In the genomic region with DNA sequence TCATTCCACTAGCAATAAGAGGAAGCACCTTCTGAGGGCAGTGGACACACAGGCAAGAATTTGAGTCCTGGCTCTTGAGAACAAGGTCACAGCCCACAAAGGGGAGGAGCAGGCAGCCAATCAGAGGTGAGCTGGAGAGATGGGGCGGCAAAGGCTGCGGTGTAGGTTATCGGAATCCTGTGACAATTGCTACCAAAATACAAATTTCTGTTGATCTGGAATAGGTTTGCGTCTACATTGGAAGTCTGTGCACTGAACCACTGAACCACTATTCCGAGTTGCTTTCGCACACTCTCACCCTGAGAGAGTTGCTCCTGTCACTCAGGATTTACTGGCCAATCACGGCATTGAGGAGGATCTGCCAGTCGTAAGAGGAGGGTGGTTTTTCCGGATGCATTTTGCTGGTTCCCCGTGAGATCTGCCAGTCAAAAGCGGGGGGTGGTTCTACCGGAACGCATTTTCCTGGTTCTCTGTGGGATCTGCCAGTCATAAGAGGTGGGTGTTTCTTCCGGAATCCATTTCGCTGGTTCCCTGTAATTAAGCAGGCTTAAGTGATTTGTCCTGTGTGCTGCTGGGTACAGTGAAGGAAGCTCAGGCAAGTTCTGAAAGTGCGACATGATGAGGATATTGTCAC, we compare ENCODE assay signal across 8 mouse cellular contexts. TPM values are rescaled to one million over a fixed set of nuclear protein-coding genes. Genes with fewer than 3 reads are reported as not detected.
DNase-seq lines count a peak whose midpoint lies in the region; ATAC-seq and TF ChIP-seq lines count a peak whose summit lies in the region.
"Not testable (repeated sequence)": the region's sequence is repeated elsewhere in the genome, so short reads cannot be mapped to it uniquely, and the experiment has no call there.

No protein-coding gene starts in this region.

- peak overlapping the region; percentile 52 for H3K4me2 ChIP-seq in forebrain, postnatal 0 days (ENCODE audit: low read depth)
- H3K4me2 ChIP-seq in lung, embryonic 15.5 days: peak overlapping the region; percentile 53

- H3K4me3 ChIP-seq in MEL (ENCODE audit: control insufficient read depth in 1 of 2, insufficient read depth in 1 of 2, low read depth in 2 of 2, low read length in 2 of 2): peak overlapping the region; percentile 58 to 77
- H3K4me3 ChIP-seq in cerebellum, adult 2 months (replicated peaks; ENCODE audit: insufficient read depth, low read depth, low read length): peak overlapping the region; percentile 62
- peak overlapping the region; percentile 44 for H3K4me3 ChIP-seq in forebrain, postnatal 0 days (ENCODE audit: low read depth, low read length)
- H3K4me3 ChIP-seq in lung, embryonic 15.5 days: peak overlapping the region; percentile 52

- 4% methylated on average over 16 of the region's 16 CpGs for WGBS in cerebellum, adult 2 months
- WGBS in forebrain, postnatal 0 days: 4% methylated on average over 16 of the region's 16 CpGs
- WGBS in lung, embryonic 15.5 days: 2% methylated on average over 16 of the region's 16 CpGs

- not testable (repeated sequence) for H3K79me2 ChIP-seq in MEL (ENCODE audit: control insufficient read depth, insufficient read depth, low read length, poor library complexity)

- peak; percentile 99 for DNase-seq in MEL (ENCODE audit: low read depth, low spot score)
- peak; percentile 80 to 90 for DNase-seq in cerebellum, adult 2 months
- DNase-seq in forebrain, postnatal 0 days: peak; percentile 95
- peak; percentile 85 for DNase-seq in heart, postnatal 4 days
- peak; percentile 80 to 90 for DNase-seq in layer of hippocampus, adult 8-10 months (ENCODE audit: low spot score in 2 of 2)
- peak; percentile 84 for DNase-seq in ovary, adult 18-20 months (ENCODE audit: low spot score)
- peak; percentile 92 for DNase-seq in thymus, postnatal 0 days (ENCODE audit: low spot score)

- H3K27ac ChIP-seq in MEL (ENCODE audit: control insufficient read depth, low read depth, low read length): peak overlapping the region; percentile 59
- not testable (repeated sequence) for H3K27ac ChIP-seq in cerebellum, adult 2 months (ENCODE audit: insufficient read depth, low read length); forebrain, postnatal 0 days (ENCODE audit: low read depth, low read length)
- peak overlapping the region; percentile 41; the same call in 1 of the 2 replicates for H3K27ac ChIP-seq in lung, embryonic 15.5 days

- peak; percentile 100 for ATAC-seq in forebrain, postnatal 0 days
- ATAC-seq in lung, embryonic 15.5 days (ENCODE audit: borderline replicate concordance, extremely low read depth, low FRiP score, low TSS enrichment): peak; percentile 100

- not testable (repeated sequence) for TF ChIP-seq EP300 in MEL (IDR thresholded peaks at IDR 0.05; ENCODE audit: low read depth in 1 of 2, low read length in 2 of 2)

- H3K4me1 ChIP-seq in MEL (ENCODE audit: control insufficient read depth in 1 of 2, insufficient read depth in 2 of 2, low read length in 2 of 2); cerebellum, adult 2 months (ENCODE audit: control insufficient read depth, insufficient read depth, low read length); forebrain, postnatal 0 days (ENCODE audit: insufficient read depth); lung, embryonic 15.5 days: not testable (repeated sequence)

- peak overlapping the region; percentile 54 for H3K9ac ChIP-seq in MEL (ENCODE audit: control insufficient read depth, low read depth, low read length, poor library complexity, severe bottlenecking)
- H3K9ac ChIP-seq in forebrain, postnatal 0 days: peak overlapping the region; percentile 52; the same call in 1 of the 2 replicates
- H3K9ac ChIP-seq in lung, embryonic 15.5 days: peak overlapping the region; percentile 40

- TF ChIP-seq CTCF in MEL (IDR thresholded peaks at IDR 0.05 in 2 of 3, conservative IDR thresholded peaks at IDR 0.05 in 1 of 3; ENCODE audit: control insufficient read depth in 1 of 3, insufficient read depth in 1 of 3, low read depth in 2 of 3, low read length in 3 of 3, poor library complexity in 1 of 3, severe bottlenecking in 1 of 3); cerebellum, adult 2 months (IDR thresholded peaks at IDR 0.05; ENCODE audit: borderline replicate concordance, insufficient read depth, low read depth, low read length); forebrain, postnatal 0 days (IDR thresholded peaks at IDR 0.05; ENCODE audit: low read depth): not testable (repeated sequence)

- peak; percentile 56 to 63; a peak in 1 of 4 replicates for TF ChIP-seq POLR2A in MEL (IDR thresholded peaks at IDR 0.05; ENCODE audit: control insufficient read depth in 1 of 2, insufficient read depth in 1 of 2, low read depth in 1 of 2, low read length in 2 of 2, poor library complexity in 1 of 2)
- not testable (repeated sequence) for TF ChIP-seq POLR2A in cerebellum, adult 2 months (IDR thresholded peaks at IDR 0.05; ENCODE audit: borderline replicate concordance, insufficient read depth, low read length)

- not testable (repeated sequence) for H3K9me3 ChIP-seq in MEL (replicated peaks; ENCODE audit: insufficient read depth, low read length); forebrain, postnatal 0 days (ENCODE audit: low read length); lung, embryonic 15.5 days

- H3K36me3 ChIP-seq in MEL (ENCODE audit: control insufficient read depth in 1 of 2, insufficient read depth in 2 of 2, low read length in 2 of 2); forebrain, postnatal 0 days (ENCODE audit: insufficient read depth); lung, embryonic 15.5 days: not testable (repeated sequence)

- TF ChIP-seq RAD21 in MEL (IDR thresholded peaks at IDR 0.05; ENCODE audit: low read depth, low read length): peak; percentile 37

- H3K27me3 ChIP-seq in MEL (ENCODE audit: control insufficient read depth in 1 of 2, insufficient read depth in 2 of 2, low read length in 2 of 2); cerebellum, adult 2 months (ENCODE audit: control insufficient read depth, insufficient read depth, low read length); forebrain, postnatal 0 days (ENCODE audit: insufficient read depth, low read length); lung, embryonic 15.5 days: not testable (repeated sequence)

TF ChIP-seq in MEL, 35 proteins besides CTCF, POLR2A, EP300 and RAD21:
- TF ChIP-seq ELF1 (IDR thresholded peaks at IDR 0.05; ENCODE audit: low read depth, low read length): peak; percentile 85
- 0 out of 2 replicates have a peak, but pooled peaks have one; percentile 12 for TF ChIP-seq SMC3 (IDR thresholded peaks at IDR 0.05; ENCODE audit: low read depth, low read length)
- peak; percentile 64 for TF ChIP-seq NELFE (IDR thresholded peaks at IDR 0.05; ENCODE audit: low read depth, low read length)
- TF ChIP-seq CHD2 (IDR thresholded peaks at IDR 0.05; ENCODE audit: low read length): peak; percentile 91
- 0 out of 2 replicates have a peak, but pooled peaks have one; percentile 59 for TF ChIP-seq POLR2AphosphoS2 (IDR thresholded peaks at IDR 0.05; ENCODE audit: low read length)
- TF ChIP-seq TBP (IDR thresholded peaks at IDR 0.05; ENCODE audit: low read depth, low read length): peak; percentile 52; the same call in 1 of the 2 replicates
- TF ChIP-seq NRF1 (IDR thresholded peaks at IDR 0.05; ENCODE audit: insufficient read depth, low read depth, low read length, poor library complexity, severe bottlenecking): peak; percentile 38; the same call in 1 of the 2 replicates
- peak; percentile 72 for TF ChIP-seq HCFC1 (IDR thresholded peaks at IDR 0.05; ENCODE audit: low read depth, low read length)

RNA-seq across cellular contexts. Expression of a gene that starts 59.2 kb away (rescaled TPM):
- total RNA-seq in MEL (2012; rRNA removed): 3.6 and 4.6 TPM in 2 replicates
- polyA plus RNA-seq in MEL (2012; ENCODE audit: insufficient read depth in 1 of 2, insufficient read length in 2 of 2, low read depth in 1 of 2, low replicate concordance in 2 of 2, missing spikeins in 1 of 2): 100 to 1,000 TPM in 1 of 2 experiments, 1 to 10 TPM in 1; 3.0 to 884 TPM
- 2.0 and 2.2 TPM in 2 replicates for polyA plus RNA-seq in cerebellum, adult 2 months (2012; rRNA removed)
- total RNA-seq in forebrain, postnatal 0 days (2014; rRNA removed): 3.5 and 5.2 TPM in 2 replicates
- polyA plus RNA-seq in forebrain, postnatal 0 days (2015; fragmentation: Nextera tagmentation; extraction: Ambion mirVana): 2.3 and 3.0 TPM in 2 replicates
- total RNA-seq in heart, postnatal 4 days (2021): 1 to 10 TPM; 8.2 to 8.8 TPM
- 1 to 10 TPM; 6.6 to 9.1 (median 8.7) TPM for total RNA-seq in layer of hippocampus, adult 8-10 months (2022)
- polyA plus RNA-seq in lung, embryonic 15.5 days (2015; fragmentation: Nextera tagmentation; extraction: Ambion mirVana): 5.5 and 6.5 TPM in 2 replicates
- 1.1 and 1.3 TPM in 2 replicates for polyA plus RNA-seq in thymus, postnatal 0 days (2015; fragmentation: Nextera tagmentation; extraction: Ambion mirVana)
